Mouse (Mus musculus) cortical plate, adult 2 months (tissue): Measurements from ENCODE around the gene Uvrag. TPM values are rescaled to one million over a fixed set of nuclear protein-coding genes. Genes with fewer than 3 reads are reported as not detected.
A peak's percentile ranks its signal among the peaks of the same experiment; 100 is the strongest.

Source experiments
- H3K27ac ChIP-seq: fragments of 200-500 bp; 2 replicates; pipeline ENCODE4 v1.5.1; 2012; ENCODE audit warnings: low read length, control low read depth, inconsistent platforms; ENCODE audit not compliant: insufficient read depth
- H3K4me1 ChIP-seq: fragments of 200-500 bp; 2 replicates; pipeline ENCODE4 v1.6.1; 2011; ENCODE audit warnings: low read length; ENCODE audit not compliant: control insufficient read depth, insufficient read depth
- H3K4me3 ChIP-seq: fragments of 200-500 bp; 2 replicates; pipeline ENCODE4 v1.5.1; 2011; ENCODE audit warnings: mild to moderate bottlenecking, low read length, control low read depth; ENCODE audit not compliant: insufficient read depth
- CTCF ChIP-seq: fragments of 200-500 bp; IDR thresholded peaks from 2 replicates; pipeline ENCODE4 v1.5.1; 2011; ENCODE audit warnings: mild to moderate bottlenecking, control low read depth, low read length; ENCODE audit not compliant: insufficient read depth; ENCODE audit errors: extremely low read depth
- POLR2A ChIP-seq: fragments of 200-500 bp; IDR thresholded peaks from 2 replicates; pipeline ENCODE4 v1.6.1; 2011; ENCODE audit warnings: mild to moderate bottlenecking, low read length, control low read depth; ENCODE audit not compliant: insufficient read depth; ENCODE audit errors: extremely low read depth
- polyA plus RNA-seq: library from polyadenylated mRNA; depleted of rRNA; stranded (reverse); fragments of >200 nt; gene quantifications from 2 replicates; pipeline ENCODE4 v1.2.3, GENCODE M21; 2012

Gene Uvrag
- polyA plus RNA-seq, 1 experiment: 18.0 TPM

- Histone ChIP-seq H3K4me3 (no peak overlapping the region), H3K4me1 (no peaks in the 10 kb centered on the region), H3K27ac (no peak overlapping the region)
- TF ChIP-seq POLR2A: no peak
- no peak for TF ChIP-seq CTCF
Observed at GRCm38 (mm10) chr7:99101767-99102593, 39.0 kb downstream of the Uvrag start.

GRCm38 (mm10) chr7:99101076-99101475 is 39.9 kb downstream of the Uvrag start:
- no peak for TF ChIP-seq POLR2A
- TF ChIP-seq CTCF: no peak
- H3K4me3 ChIP-seq: no peak overlapping the region
- no peaks in the 10 kb centered on the region for H3K4me1 ChIP-seq
- H3K27ac ChIP-seq: no peak overlapping the region

- no peak overlapping the region for H3K27ac ChIP-seq
- no peak overlapping the region for H3K4me3 ChIP-seq
- no peaks in the 10 kb centered on the region for H3K4me1 ChIP-seq
- no peak for TF ChIP-seq POLR2A
- TF ChIP-seq CTCF: no peak
Observed at GRCm38 (mm10) chr7:99100573-99100972, 40.4 kb downstream of the Uvrag start.

DNA sequence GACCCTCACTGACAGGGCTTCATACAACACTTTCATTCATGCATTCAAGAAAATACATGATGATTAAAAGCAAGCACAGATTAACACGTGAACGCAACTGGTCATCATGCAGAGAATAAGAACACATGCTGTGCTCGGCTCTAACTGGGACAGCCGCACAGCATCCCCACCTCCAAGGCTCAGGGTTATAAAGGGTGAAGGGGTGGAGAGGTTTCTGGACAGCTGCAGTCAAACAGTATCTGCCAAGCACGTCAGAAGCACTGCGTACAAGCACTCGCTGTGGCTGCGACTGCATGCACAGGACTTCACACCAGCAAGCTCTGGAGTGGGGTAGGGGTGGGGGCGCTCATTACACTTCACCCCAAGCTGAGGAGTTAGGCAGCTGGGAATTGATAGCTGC is 40.9 kb downstream of the Uvrag start:
- no peak for TF ChIP-seq POLR2A
- no peak for TF ChIP-seq CTCF
- no peak overlapping the region for H3K4me3 ChIP-seq
- H3K27ac ChIP-seq: no peak overlapping the region
- no peaks in the 10 kb centered on the region for H3K4me1 ChIP-seq

- Histone ChIP-seq H3K4me1 (no peaks in the 10 kb centered on the region), H3K27ac (no peak overlapping the region), H3K4me3 (no peak overlapping the region)
- TF ChIP-seq CTCF: no peak
- TF ChIP-seq POLR2A: no peak
Observed at GRCm38 (mm10) chr7:99097781-99098180, 43.2 kb downstream of the Uvrag start.

DNA sequence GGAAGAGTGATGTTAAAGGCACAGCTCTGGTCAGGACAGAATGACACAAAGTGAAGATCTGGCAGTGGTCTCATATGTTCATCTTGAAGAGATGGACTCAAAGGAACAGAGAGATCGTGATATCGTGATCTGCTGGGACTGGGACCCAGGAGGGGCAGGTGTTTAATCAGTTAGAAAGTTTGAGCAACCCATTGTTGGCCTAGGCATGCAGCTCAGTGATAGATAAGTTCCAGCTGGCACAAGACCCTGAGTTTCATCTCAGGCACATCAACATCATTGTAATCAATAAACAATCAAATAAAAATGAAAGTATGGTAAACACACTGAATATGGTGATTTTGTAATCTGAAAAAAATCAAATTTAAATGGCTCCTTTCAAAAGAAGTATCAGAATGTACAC is 43.8 kb downstream of the Uvrag start:
- Histone ChIP-seq H3K27ac (no peak overlapping the region), H3K4me1 (no peaks in the 10 kb centered on the region), H3K4me3 (no peak overlapping the region)
- TF ChIP-seq POLR2A: no peak
- no peak for TF ChIP-seq CTCF

DNA sequence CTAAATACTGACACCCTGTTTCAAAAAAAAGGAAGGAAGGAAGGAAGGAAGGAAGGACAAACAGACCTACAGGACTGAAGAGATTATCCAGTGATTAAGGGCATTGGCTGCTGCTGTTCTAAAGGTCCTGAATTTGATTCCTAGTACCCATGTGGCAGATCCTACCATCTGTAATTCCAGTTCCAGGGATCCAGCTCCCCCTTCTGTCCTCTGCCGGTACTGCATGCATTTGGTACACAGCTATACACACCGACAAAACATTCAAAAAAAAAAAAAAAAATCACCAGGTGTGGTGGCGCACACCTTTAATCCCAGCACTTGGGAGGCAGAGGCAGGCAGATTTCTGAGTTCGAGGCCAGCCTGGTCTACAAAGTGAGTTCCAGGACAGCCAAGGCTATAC is 45.8 kb downstream of the Uvrag start:
- no peak overlapping the region for H3K27ac ChIP-seq
- TF ChIP-seq CTCF: peak; percentile 35
- TF ChIP-seq POLR2A: no peak
- H3K4me1 ChIP-seq: no peaks in the 10 kb centered on the region; the same call in 1 of the 2 replicates
- H3K4me3 ChIP-seq: no peak overlapping the region

DNA sequence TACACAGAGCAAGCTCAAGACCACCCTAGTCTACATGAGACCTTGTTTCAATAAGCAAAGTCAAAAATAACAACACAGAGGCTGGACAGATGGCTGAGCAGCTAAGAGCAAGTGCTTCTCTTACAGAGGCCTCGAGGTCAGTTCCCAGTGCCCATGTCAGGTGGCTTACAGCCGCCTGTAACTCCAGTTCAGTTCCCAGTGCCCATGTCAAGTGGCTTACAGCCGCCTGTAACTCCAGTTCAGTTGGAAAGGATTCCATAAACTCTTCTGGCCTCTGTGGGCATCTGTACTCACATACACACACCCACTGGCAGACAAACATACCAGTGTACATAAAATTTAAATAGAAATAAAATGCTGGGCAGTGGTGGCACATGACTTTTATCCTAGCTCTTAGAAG is 46.6 kb downstream of the Uvrag start:
- Histone ChIP-seq H3K4me1 (no peaks in the 10 kb centered on the region; the same call in 1 of the 2 replicates), H3K27ac (no peak overlapping the region), H3K4me3 (no peak overlapping the region)
- TF ChIP-seq POLR2A: no peak

DNA sequence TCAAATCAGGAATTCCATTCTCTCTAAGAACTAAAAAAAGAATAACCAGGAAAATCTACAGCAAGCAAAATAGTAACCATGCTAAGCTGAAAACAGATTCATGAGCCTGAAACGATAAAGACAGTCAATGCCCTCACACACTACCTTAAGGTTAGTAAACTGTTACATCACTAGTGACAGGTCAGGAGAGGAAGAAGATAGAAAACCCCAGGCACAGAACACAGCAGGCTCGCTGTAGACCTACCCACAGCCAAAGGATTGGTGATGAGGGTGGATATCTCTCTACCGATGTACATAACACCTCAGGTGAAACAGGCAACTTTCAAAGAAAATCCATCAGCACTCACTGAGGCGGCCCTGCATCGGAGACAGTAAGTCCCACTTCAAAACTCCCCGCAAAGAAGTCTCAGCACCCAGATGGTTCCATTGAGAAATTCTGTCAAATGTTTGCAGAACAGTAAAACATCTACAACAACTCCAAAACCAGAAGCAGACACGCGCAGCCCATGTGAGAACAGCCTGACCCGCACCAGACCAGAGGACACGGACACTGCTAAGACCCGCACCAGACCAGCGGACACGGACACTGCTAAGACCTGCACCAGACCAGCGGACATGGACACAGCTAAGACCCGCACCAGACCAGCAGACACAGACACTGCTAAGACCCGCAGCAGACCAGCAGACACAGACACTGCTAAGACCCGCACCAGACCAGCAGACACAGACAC is 48.9 kb downstream of the Uvrag start:
- no peak for TF ChIP-seq POLR2A
- TF ChIP-seq CTCF: no peak
- no peaks in the 10 kb centered on the region; the same call in 1 of the 2 replicates for H3K4me1 ChIP-seq
- H3K27ac ChIP-seq: no peak overlapping the region
- H3K4me3 ChIP-seq: no peak overlapping the region

- Histone ChIP-seq H3K27ac (no peak overlapping the region), H3K4me1 (peaks cover 3% of the 10 kb centered on the region), H3K4me3 (no peak overlapping the region)
- TF ChIP-seq CTCF (no peak), POLR2A (no peak)
Observed at GRCm38 (mm10) chr7:99089716-99090115, 51.2 kb downstream of the Uvrag start.
